Mouse (Mus musculus): ENCODE measurements around the gene Ahnak. TPM values are rescaled to one million over a fixed set of nuclear protein-coding genes. Genes with fewer than 3 reads are reported as not detected.
"Not testable (repeated sequence)": the region's sequence is repeated elsewhere in the genome, so short reads cannot be mapped to it uniquely, and the experiment has no call there.

The Ahnak gene
- total RNA-seq, 2 experiments from 2014 or later: 372 to 659 TPM

- peak; percentile 62 for ATAC-seq (ENCODE audit: poor library complexity, severe bottlenecking)
Observed at GRCm38 (mm10) chr19:9038136-9038535, 49.1 kb downstream of the Ahnak start.

GRCm38 (mm10) chr19:9039266-9039665 is 50.2 kb downstream of the Ahnak start:
- ATAC-seq (ENCODE audit: poor library complexity, severe bottlenecking): no peak

GRCm38 (mm10) chr19:9039928-9040327 is 50.8 kb downstream of the Ahnak start:
- no peak for ATAC-seq (ENCODE audit: poor library complexity, severe bottlenecking)

- ATAC-seq (ENCODE audit: poor library complexity, severe bottlenecking): no peak
Observed at GRCm38 (mm10) chr19:9040649-9041048, 51.6 kb downstream of the Ahnak start.

GRCm38 (mm10) chr19:9041074-9041473 is 52.0 kb downstream of the Ahnak start:
- peak; percentile 60 for ATAC-seq (ENCODE audit: poor library complexity, severe bottlenecking)

GRCm38 (mm10) chr19:9043123-9043522 is 54.0 kb downstream of the Ahnak start:
- no peak for ATAC-seq (ENCODE audit: poor library complexity, severe bottlenecking)

GRCm38 (mm10) chr19:9044291-9044690 is 55.2 kb downstream of the Ahnak start:
- peak; percentile 77 for ATAC-seq (ENCODE audit: poor library complexity, severe bottlenecking)

- ATAC-seq (ENCODE audit: poor library complexity, severe bottlenecking): no peak
Observed at GRCm38 (mm10) chr19:9047207-9047945, 58.3 kb downstream of the Ahnak start.

GRCm38 (mm10) chr19:9047946-9048387 is 58.9 kb downstream of the Ahnak start:
- no peak for ATAC-seq (ENCODE audit: poor library complexity, severe bottlenecking)

GRCm38 (mm10) chr19:9048981-9049687 is 60.0 kb downstream of the Ahnak start:
- no peak for ATAC-seq (ENCODE audit: poor library complexity, severe bottlenecking)

GRCm38 (mm10) chr19:9050294-9051229 is 61.5 kb downstream of the Ahnak start:
- ATAC-seq (ENCODE audit: poor library complexity, severe bottlenecking): no peak

GRCm38 (mm10) chr19:9051985-9052384 is 62.9 kb downstream of the Ahnak start:
- not testable (repeated sequence) for ATAC-seq (ENCODE audit: poor library complexity, severe bottlenecking)

GRCm38 (mm10) chr19:9052803-9053431 is 63.8 kb downstream of the Ahnak start:
- ATAC-seq (ENCODE audit: poor library complexity, severe bottlenecking): peak; percentile 89

- peak; percentile 66 for ATAC-seq (ENCODE audit: poor library complexity, severe bottlenecking)
Observed at GRCm38 (mm10) chr19:9055153-9055552, 66.1 kb downstream of the Ahnak start.

GRCm38 (mm10) chr19:9055703-9056355 is 66.7 kb downstream of the Ahnak start:
- no peak for ATAC-seq (ENCODE audit: poor library complexity, severe bottlenecking)

- ATAC-seq (ENCODE audit: poor library complexity, severe bottlenecking): no peak
Observed at GRCm38 (mm10) chr19:9057679-9058078, 68.6 kb downstream of the Ahnak start.

- no peak for ATAC-seq (ENCODE audit: poor library complexity, severe bottlenecking)
Observed at GRCm38 (mm10) chr19:9058331-9058884, 69.3 kb downstream of the Ahnak start.

GRCm38 (mm10) chr19:9058944-9059343 is 69.9 kb downstream of the Ahnak start:
- ATAC-seq (ENCODE audit: poor library complexity, severe bottlenecking): no peak

GRCm38 (mm10) chr19:9059391-9059790 is 70.3 kb downstream of the Ahnak start:
- no peak for ATAC-seq (ENCODE audit: poor library complexity, severe bottlenecking)

GRCm38 (mm10) chr19:9060103-9060502 is 71.0 kb downstream of the Ahnak start:
- peak; percentile 61 for ATAC-seq (ENCODE audit: poor library complexity, severe bottlenecking)
